Mouse (Mus musculus): ENCODE data around the gene Rcan1.
"Not testable (repeated sequence)": the region's sequence is repeated elsewhere in the genome, so short reads cannot be mapped to it uniquely, and the experiment has no call there.

The Rcan1 gene

DNA sequence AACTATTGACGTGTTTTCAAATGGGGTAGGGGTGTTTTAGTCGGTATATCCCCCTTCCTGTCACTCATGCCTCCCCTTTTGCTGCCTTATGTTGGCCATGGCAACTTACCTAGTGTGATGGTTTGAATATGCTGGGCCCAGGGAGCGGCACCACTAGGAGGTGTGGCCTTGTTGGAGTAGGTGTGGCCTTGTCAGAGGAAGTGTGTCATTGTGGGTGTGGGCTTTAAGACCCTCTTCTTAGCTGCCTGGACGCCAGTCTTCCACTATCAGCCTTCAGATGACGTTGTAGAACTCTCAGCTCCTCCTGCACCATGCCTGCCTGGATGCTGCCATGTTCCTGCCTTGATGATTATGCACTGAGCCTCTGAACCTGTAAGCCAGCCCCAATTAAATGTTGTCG lies at the start of gene Rcan1:
Gene Rcan1 (minus strand): TSS at position 162 of the 400 bp plus-strand sequence.
- no peak for DNase-seq (ENCODE audit: low spot score in 2 of 2)

DNA sequence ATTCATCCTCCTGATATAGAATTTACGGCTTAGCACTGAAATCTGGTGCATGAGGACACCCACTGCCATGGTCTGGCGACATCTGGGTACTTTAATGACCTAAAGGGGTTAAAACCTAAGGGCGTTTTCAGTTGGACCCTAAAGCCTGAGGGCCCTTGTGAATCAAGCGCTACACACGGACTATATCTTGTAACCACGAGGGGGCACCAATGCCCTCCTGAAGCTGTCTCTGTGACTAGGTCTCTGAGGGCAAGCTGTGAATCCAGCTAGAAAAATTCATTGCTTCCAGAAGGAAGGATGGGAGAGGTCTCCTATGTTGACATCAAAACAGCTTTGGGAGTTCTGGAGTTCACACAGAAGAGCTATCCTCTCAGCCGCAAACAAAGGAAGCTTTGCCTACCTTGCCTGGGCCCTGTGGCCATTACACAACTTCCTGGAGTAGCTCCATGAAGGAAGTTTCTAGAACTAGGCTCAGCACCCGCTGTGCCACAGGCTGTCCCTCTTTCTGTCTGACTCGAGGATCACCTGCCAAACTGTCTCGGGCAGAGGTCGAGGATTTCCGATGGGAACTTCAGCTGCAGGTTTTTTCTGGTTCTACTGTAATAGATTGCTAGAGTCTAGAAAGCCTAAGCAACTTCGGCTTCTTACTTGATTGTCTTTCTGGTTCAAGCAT lies 49.3 kb upstream of the Rcan1 start:
- DNase-seq (ENCODE audit: low spot score in 2 of 2), result peak in 1 of 2 experiments; percentile 53

GRCm38 (mm10) chr16:92518718-92519117 lies 48.1 kb upstream of the Rcan1 start:
- no peak for DNase-seq (ENCODE audit: low spot score in 2 of 2)

GRCm38 (mm10) chr16:92516139-92516538 lies 45.5 kb upstream of the Rcan1 start:
- no peak for DNase-seq (ENCODE audit: low spot score in 2 of 2)

GRCm38 (mm10) chr16:92514896-92515295 lies 44.2 kb upstream of the Rcan1 start:
- not testable (repeated sequence) for DNase-seq (ENCODE audit: low spot score in 2 of 2)

DNA sequence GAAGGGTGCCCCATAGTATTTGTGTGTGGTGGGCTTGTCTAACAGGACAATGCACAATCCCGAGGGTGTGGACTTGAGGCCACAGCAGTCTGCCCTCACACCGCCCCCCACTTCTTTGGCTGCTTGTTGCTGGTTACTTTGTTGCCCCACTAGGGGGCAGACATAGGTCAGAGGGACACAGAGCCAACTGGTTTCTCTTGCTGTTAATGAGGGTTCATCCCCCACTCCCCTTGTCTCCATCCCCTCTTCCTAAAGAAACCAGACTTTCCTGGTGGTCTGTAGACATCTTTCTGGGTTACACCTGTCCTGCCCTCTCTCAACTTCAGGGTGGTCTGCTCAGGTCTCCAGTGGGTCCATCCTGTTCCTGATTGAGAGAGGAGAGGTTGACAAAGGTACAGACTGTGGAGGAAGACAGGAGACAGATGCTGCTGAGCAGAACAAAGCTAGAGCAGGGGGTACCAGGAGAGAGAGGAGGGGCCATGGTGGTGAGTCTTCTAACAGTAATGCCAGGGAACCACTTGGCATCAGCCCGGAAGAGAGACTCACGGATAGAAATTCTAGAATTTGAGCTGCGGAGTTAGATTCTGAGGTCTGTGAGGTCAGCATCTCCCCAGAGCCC lies 41.2 kb upstream of the Rcan1 start:
- DNase-seq (ENCODE audit: low spot score in 2 of 2), result no peak

DNA sequence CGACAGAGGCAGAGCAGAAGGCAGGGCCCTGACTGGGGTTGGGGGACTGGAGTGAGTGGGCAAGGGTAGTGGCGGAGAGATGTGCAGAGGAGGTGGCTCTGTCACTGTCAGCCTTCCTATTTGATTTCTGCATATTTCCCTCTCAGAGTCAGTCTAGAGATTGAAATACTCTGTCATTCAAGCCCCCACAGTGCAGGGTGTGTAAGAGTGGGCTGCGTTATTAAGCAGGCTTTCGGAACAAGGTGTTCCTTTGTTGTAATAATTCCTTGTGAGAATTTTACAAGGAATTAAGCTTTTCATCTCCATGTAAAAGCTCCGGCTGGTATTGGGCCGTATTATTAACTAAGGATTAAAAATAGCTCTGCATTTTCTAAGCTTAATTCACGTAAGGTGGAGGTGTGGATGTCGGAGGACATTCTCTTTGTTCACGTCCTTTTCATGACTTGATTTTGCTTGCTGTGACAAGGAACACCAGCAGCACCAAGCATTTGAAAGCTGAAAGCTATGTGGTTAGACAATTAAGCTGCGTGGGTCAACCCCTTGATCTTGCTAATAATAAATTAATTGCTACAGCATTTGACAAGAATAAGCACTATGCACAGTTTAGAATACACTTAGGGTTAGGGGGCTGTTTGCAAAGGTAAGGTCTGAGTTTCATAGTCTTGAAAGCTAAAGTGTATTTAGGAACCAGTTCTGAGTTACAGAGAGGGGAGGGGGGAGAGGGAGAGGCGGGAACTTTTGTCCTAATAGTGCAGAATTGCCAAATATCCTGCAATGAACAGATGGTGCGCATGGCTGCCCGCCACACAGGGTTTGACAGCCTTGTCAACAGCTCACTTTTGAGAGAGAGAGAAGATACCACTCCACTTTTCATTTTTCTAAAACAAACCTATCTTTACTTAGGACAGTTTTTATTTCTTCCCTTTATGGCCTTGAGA lies 40.4 kb upstream of the Rcan1 start:
- no peak for DNase-seq (ENCODE audit: low spot score in 2 of 2)

- DNase-seq (ENCODE audit: low spot score in 2 of 2), result no peak
Measured at GRCm38 (mm10) chr16:92507573-92507972, 36.9 kb upstream of the Rcan1 start.

- DNase-seq (ENCODE audit: low spot score in 2 of 2), result no peak
Measured at GRCm38 (mm10) chr16:92503105-92503504, 32.4 kb upstream of the Rcan1 start.

DNA sequence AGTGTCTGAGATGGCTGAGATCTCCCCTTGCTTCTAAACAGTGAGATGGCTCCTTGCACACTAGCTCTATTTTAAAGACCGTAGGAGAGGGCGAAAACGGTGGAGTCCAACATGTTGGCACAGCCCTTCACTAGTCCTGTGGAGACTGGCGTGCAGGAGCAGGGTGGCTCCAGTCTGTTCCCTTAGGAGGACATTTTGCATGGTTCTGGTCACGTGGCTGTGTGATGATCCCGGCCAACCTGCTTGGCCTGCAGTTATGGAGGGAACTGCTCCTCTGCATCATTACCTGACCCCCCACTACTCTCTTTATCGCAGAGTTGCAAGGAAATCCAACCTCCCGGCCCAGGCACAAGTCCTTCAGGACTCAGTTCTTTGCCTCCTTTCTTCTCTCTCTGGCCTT lies 29.9 kb upstream of the Rcan1 start:
- DNase-seq (ENCODE audit: low spot score in 2 of 2), result no peak

GRCm38 (mm10) chr16:92499324-92499723 lies 28.7 kb upstream of the Rcan1 start:
- no peak for DNase-seq (ENCODE audit: low spot score in 2 of 2)

- DNase-seq (ENCODE audit: low spot score in 2 of 2), result no peak
Measured at GRCm38 (mm10) chr16:92498589-92498981, 27.9 kb upstream of the Rcan1 start.

DNA sequence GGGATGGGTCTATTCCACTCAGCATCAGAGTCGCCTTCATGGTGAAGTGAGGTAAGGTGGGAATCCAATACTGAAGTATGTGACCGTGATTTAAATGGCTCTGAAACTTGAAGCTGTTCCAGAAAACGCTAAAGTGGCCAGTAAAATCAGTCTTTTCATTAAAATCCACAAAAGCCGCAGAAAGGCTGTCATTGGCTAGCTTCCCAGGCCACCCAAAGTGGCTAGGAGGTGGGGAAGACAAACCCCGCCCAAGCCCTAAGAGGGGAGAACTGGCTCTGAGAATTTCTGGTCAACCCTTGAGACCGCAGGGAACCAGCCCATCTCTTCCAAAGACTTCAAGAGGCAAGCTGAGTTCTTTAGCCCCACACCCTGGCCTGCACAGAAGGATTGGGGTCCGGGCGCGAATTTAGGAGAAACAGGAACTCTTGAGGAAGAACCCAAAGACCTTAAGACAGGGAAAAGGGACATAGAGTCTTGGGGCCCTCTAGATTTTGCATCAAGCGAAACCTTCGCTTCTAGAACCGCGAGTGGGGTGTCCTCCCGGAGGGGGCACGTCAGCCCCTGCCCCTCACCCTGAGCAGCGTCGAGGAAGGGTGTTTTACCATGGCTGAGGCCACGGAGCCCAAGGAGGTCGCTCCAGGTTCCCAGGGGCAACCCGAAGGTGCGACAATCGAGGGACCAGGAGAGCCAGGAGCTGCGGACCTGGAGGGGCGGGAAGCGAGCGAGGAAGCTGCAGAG lies 27.4 kb upstream of the Rcan1 start:
- no peak for DNase-seq (ENCODE audit: low spot score in 2 of 2)

- no peak for DNase-seq (ENCODE audit: low spot score in 2 of 2)
Measured at GRCm38 (mm10) chr16:92489356-92489755, 18.7 kb upstream of the Rcan1 start.

- DNase-seq (ENCODE audit: low spot score in 2 of 2), result no peak
Measured at GRCm38 (mm10) chr16:92488456-92488855, 17.8 kb upstream of the Rcan1 start.

DNA sequence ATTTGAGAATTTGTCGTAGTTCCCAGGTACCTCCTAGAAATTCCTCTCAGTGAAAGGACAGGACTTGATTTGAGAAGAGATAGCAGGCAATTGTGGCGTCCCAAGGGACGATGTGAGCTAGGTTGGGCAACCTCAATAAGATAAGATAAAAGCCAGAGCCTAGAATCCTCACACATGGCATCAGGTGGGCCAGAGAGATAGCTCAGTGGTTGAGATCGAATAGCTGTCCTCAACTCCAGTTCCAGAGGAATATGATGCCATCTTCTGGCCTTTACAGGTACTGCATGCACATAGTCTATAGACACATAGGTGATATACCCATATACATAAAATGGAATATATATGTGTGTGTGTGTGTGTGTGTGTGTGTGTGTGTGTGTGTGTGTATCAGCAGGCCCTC lies 16.8 kb upstream of the Rcan1 start:
- no peak for DNase-seq (ENCODE audit: low spot score in 2 of 2)

DNA sequence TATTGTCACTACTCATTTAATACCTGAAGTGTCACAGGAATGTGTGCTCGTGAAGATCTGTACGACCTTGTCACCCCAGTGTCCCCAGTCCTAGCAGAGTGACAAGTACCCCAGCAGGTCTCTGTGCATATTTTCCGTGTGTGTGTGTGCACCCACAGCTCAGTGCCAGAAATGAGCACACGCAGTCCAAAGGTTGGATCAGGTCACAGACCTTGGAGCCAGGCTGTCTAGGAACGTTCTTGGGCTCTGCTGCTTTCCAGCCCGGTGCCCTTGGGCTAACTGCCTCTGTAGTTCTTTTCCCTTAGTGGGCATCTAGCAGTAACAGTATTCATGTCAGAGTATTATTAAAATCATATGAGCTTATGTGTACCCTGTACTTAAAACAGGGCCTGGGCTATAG lies 16.4 kb upstream of the Rcan1 start:
- DNase-seq (ENCODE audit: low spot score in 2 of 2), result no peak

GRCm38 (mm10) chr16:92485436-92485835 lies 14.8 kb upstream of the Rcan1 start, which contains the start of gene Clic6:
TSS of gene Clic6 (plus strand) at chr16:92485736.
- DNase-seq (ENCODE audit: low spot score in 2 of 2), result no peak

GRCm38 (mm10) chr16:92478561-92479150 lies 8.0 kb upstream of the Rcan1 start:
- DNase-seq (ENCODE audit: low spot score in 2 of 2), result peak; percentile 40 to 66

GRCm38 (mm10) chr16:92475093-92475860 lies 4.6 kb upstream of the Rcan1 start:
- no peak for DNase-seq (ENCODE audit: low spot score in 2 of 2)

DNA sequence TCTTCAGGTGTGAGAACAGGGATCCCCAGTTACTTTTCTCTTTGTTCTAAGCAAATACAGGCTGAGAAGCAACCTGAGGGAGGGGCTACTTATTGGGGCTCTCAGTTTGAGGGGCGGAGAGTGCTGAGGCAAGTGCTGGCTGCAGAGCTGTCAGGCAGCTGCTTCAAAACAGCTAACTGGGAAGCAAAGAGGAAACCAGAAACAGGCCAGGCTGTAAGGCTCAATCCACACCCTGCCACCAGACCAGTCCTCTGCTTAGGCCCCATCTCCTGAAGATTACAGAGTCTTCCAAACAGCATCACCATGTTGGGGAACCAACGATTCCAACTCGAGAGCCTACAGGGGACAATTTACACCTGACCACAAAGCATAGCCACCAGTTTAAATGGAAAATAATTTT lies 2.2 kb upstream of the Rcan1 start:
- no peak for DNase-seq (ENCODE audit: low spot score in 2 of 2)

Data from frontal cortex, postnatal 25 days (tissue).